Mouse (Mus musculus) CH12.LX (cell line): Measurements from ENCODE around the gene Dhtkd1.

Source experiments
- CHD2 ChIP-seq: IDR thresholded peaks from 2 replicates; pipeline ENCODE4 v1.6.1; 2011; ENCODE audit warnings: low read length, improper control_type of control experiment
- MAX ChIP-seq: IDR thresholded peaks from 2 replicates; pipeline ENCODE4 v1.6.1; 2011; ENCODE audit warnings: low read length, improper control_type of control experiment
- NELFE ChIP-seq: IDR thresholded peaks from 2 replicates; pipeline ENCODE4 v1.6.1; 2011; ENCODE audit warnings: low read depth, low read length, improper control_type of control experiment
- POLR2AphosphoS2 ChIP-seq: IDR thresholded peaks from 2 replicates; pipeline ENCODE4 v1.6.1; 2011; ENCODE audit warnings: low read depth, low read length, improper control_type of control experiment
- ZNF384 ChIP-seq: IDR thresholded peaks from 2 replicates; pipeline ENCODE4 v1.6.1; 2012; ENCODE audit warnings: low read depth, low read length, improper control_type of control experiment, inconsistent platforms

GRCm38 (mm10) chr2:5942416-5943032 lies at the start of gene Dhtkd1:
- no peak for TF ChIP-seq ZNF384
- no peak for TF ChIP-seq POLR2AphosphoS2
- no peak for TF ChIP-seq NELFE
- no peak for TF ChIP-seq MAX
- no peak for TF ChIP-seq CHD2
